ENCODE assay signal across 8 mouse cellular contexts in genomic region chr10:127041274-127041766, GRCm38 (mm10). TPM values are rescaled to one million over a fixed set of nuclear protein-coding genes. Genes with fewer than 3 reads are reported as not detected.
DNase-seq lines count a peak whose midpoint lies in the region; ATAC-seq and TF ChIP-seq lines count a peak whose summit lies in the region.

TSS of gene Mettl1 (plus strand) at chr10:127041414.
TSS of gene Eef1akmt3 (minus strand) at chr10:127041513.

- peaks cover 10% of the 10 kb centered on the region; the same call in 1 of the 2 replicates for H3K27me3 ChIP-seq in thymus, adult 2 months (ENCODE audit: control insufficient read depth, insufficient read depth, low read length)
- H3K27me3 ChIP-seq in forebrain, embryonic 14.5 days (replicated peaks; ENCODE audit: control insufficient read depth, insufficient read depth, low read length) = no peaks in the 10 kb centered on the region
- H3K27me3 ChIP-seq in intestine, embryonic 15.5 days (replicated peaks) = 0 out of 2 replicates have a peak, but pooled peaks cover 3% of the 10 kb centered on the region
- H3K27me3 ChIP-seq in lung, postnatal 0 days (replicated peaks; ENCODE audit: insufficient read depth, low read length) = no peaks in the 10 kb centered on the region
- H3K27me3 ChIP-seq in stomach, embryonic 14.5 days (ENCODE audit: control insufficient read depth, insufficient read depth, low read length) = no peaks in the 10 kb centered on the region

- H3K4me3 ChIP-seq in thymus, adult 2 months (ENCODE audit: control insufficient read depth, insufficient read depth, low read length) = peak within 1 kb of the TSS; percentile 69
- H3K4me3 ChIP-seq in forebrain, embryonic 14.5 days (ENCODE audit: low read depth, low read length) = peak within 1 kb of the TSS; percentile 70
- H3K4me3 ChIP-seq in intestine, embryonic 15.5 days (replicated peaks) = peak within 1 kb of the TSS; percentile 85
- H3K4me3 ChIP-seq in lung, postnatal 0 days (ENCODE audit: low read depth, low read length) = peak within 1 kb of the TSS; percentile 69
- H3K4me3 ChIP-seq in stomach, embryonic 14.5 days (ENCODE audit: low read depth, low read length) = peak within 1 kb of the TSS; percentile 72

- H3K9me3 ChIP-seq in forebrain, embryonic 14.5 days (replicated peaks; ENCODE audit: control insufficient read depth, low read length) = no peaks in the 10 kb centered on the region
- H3K9me3 ChIP-seq in intestine, embryonic 15.5 days = no peaks in the 10 kb centered on the region
- no peaks in the 10 kb centered on the region for H3K9me3 ChIP-seq in lung, postnatal 0 days (ENCODE audit: low read length)
- H3K9me3 ChIP-seq in stomach, embryonic 14.5 days (ENCODE audit: control insufficient read depth, low read depth, low read length) = no peaks in the 10 kb centered on the region

- TF ChIP-seq CTCF in thymus, adult 2 months (IDR thresholded peaks at IDR 0.05; ENCODE audit: borderline replicate concordance, control insufficient read depth, extremely low read depth, insufficient read depth, low read length, poor library complexity) = peak; percentile 3; the same call in 1 of the 2 replicates
- no peak for TF ChIP-seq CTCF in lung, postnatal 0 days (IDR thresholded peaks at IDR 0.05)

- ATAC-seq in cerebellum, adult (ENCODE audit: insufficient number of reproducible peaks, low FRiP score, low TSS enrichment) = peak; percentile 43; the same call in 1 of the 2 replicates
- peak; percentile 80 for ATAC-seq in forebrain, embryonic 14.5 days
- peak; percentile 78 for ATAC-seq in intestine, embryonic 15.5 days
- peak; percentile 49 for ATAC-seq in lung, postnatal 0 days
- ATAC-seq in stomach, embryonic 14.5 days (ENCODE audit: insufficient number of reproducible peaks, insufficient read depth, low FRiP score, low read depth) = peak; percentile 60; the same call in 1 of the 2 replicates

- 0 out of 2 replicates have a peak, but pooled peaks have one; percentile 22 for TF ChIP-seq POLR2A in thymus, adult 2 months (IDR thresholded peaks at IDR 0.05; ENCODE audit: control insufficient read depth, extremely low read depth, insufficient read depth, low read length, poor library complexity)

- H3K4me1 ChIP-seq in thymus, adult 2 months (replicated peaks; ENCODE audit: control insufficient read depth, insufficient read depth, low read length) = peaks cover 13% of the 10 kb centered on the region
- H3K4me1 ChIP-seq in forebrain, embryonic 14.5 days (ENCODE audit: control insufficient read depth, insufficient read depth, low read length) = peaks cover 3% of the 10 kb centered on the region; the same call in 1 of the 2 replicates
- H3K4me1 ChIP-seq in intestine, embryonic 15.5 days (replicated peaks) = peaks cover 11% of the 10 kb centered on the region
- peaks cover 3% of the 10 kb centered on the region; the same call in 1 of the 2 replicates for H3K4me1 ChIP-seq in lung, postnatal 0 days (ENCODE audit: insufficient read depth, low read depth, low read length)
- H3K4me1 ChIP-seq in stomach, embryonic 14.5 days (ENCODE audit: control insufficient read depth, insufficient read depth, low read length) = peaks cover 5% of the 10 kb centered on the region

- H3K36me3 ChIP-seq in thymus, adult 2 months (ENCODE audit: control insufficient read depth, insufficient read depth, low read length) = no peaks in the 10 kb centered on the region
- peaks cover 9% of the 10 kb centered on the region; the same call in 1 of the 2 replicates for H3K36me3 ChIP-seq in forebrain, embryonic 14.5 days (ENCODE audit: control insufficient read depth, insufficient read depth, low read length)
- H3K36me3 ChIP-seq in intestine, embryonic 15.5 days = 0 out of 2 replicates have a peak, but pooled peaks cover 2% of the 10 kb centered on the region
- H3K36me3 ChIP-seq in lung, postnatal 0 days (ENCODE audit: insufficient read depth, low read length) = no peaks in the 10 kb centered on the region
- H3K36me3 ChIP-seq in stomach, embryonic 14.5 days (ENCODE audit: control insufficient read depth, insufficient read depth, low read length) = peaks cover 2% of the 10 kb centered on the region; the same call in 1 of the 2 replicates

- 2% methylated on average over 28 of the region's 28 CpGs for WGBS in thymus, adult 2 months
- under 1% methylated on average over 28 of the region's 28 CpGs for WGBS in forebrain, embryonic 14.5 days
- 1% methylated on average over 28 of the region's 28 CpGs for WGBS in intestine, embryonic 15.5 days
- under 1% methylated on average over 28 of the region's 28 CpGs for WGBS in lung, postnatal 0 days
- WGBS in stomach, embryonic 14.5 days = under 1% methylated on average over 28 of the region's 28 CpGs

- H3K9ac ChIP-seq in forebrain, embryonic 14.5 days (ENCODE audit: low read length) = peak within 1 kb of the TSS; percentile 71
- H3K9ac ChIP-seq in intestine, embryonic 15.5 days = peak within 1 kb of the TSS; percentile 69
- peak within 1 kb of the TSS; percentile 46 for H3K9ac ChIP-seq in lung, postnatal 0 days (replicated peaks; ENCODE audit: low read depth)
- H3K9ac ChIP-seq in stomach, embryonic 14.5 days (replicated peaks; ENCODE audit: low read depth, low read length) = peak within 1 kb of the TSS; percentile 60

- no peak within 1 kb of the TSS for H3K27ac ChIP-seq in thymus, adult 2 months (ENCODE audit: control insufficient read depth, insufficient read depth, low read length)
- no peak within 1 kb of the TSS for H3K27ac ChIP-seq in forebrain, embryonic 14.5 days (ENCODE audit: low read depth, low read length)
- peak within 1 kb of the TSS; percentile 71 for H3K27ac ChIP-seq in intestine, embryonic 15.5 days
- 0 out of 2 replicates have a peak within 1 kb of the TSS, but pooled peaks have one; percentile 4 for H3K27ac ChIP-seq in lung, postnatal 0 days (ENCODE audit: low read length)
- peak within 1 kb of the TSS; percentile 52 for H3K27ac ChIP-seq in stomach, embryonic 14.5 days (ENCODE audit: low read length)

- H3K4me2 ChIP-seq in forebrain, embryonic 14.5 days (ENCODE audit: low read length) = peak within 1 kb of the TSS; percentile 96
- H3K4me2 ChIP-seq in intestine, embryonic 15.5 days (replicated peaks) = peak within 1 kb of the TSS; percentile 97
- H3K4me2 ChIP-seq in lung, postnatal 0 days (replicated peaks; ENCODE audit: low read depth, low read length) = peak within 1 kb of the TSS; percentile 97
- H3K4me2 ChIP-seq in stomach, embryonic 14.5 days (replicated peaks; ENCODE audit: low read depth, low read length) = peak within 1 kb of the TSS; percentile 99

- TF ChIP-seq EP300 in lung, postnatal 0 days (IDR thresholded peaks at IDR 0.05) = no peak

- no peak for DNase-seq in cerebellum, adult 8-10 months
- DNase-seq in thymus, adult 2 months = peak; percentile 19
- no peak for DNase-seq in thymus, postnatal 0 days (ENCODE audit: low spot score)
- peak; percentile 36 for DNase-seq in forebrain, embryonic 14.5 days (ENCODE audit: low spot score)
- DNase-seq in lung, postnatal 0 days (ENCODE audit: low spot score) = peak; percentile 33

RNA-seq across cellular contexts. Expression of gene Mettl1, which starts in this region (rescaled TPM):
- polyA plus RNA-seq in thymus, adult 2 months (2012; rRNA removed) = 13.7 and 15.7 TPM in 2 replicates
- polyA plus RNA-seq in thymus, postnatal 0 days (2015; fragmentation: Nextera tagmentation; extraction: Ambion mirVana) = 24.7 and 25.5 TPM in 2 replicates
- polyA plus RNA-seq in forebrain, embryonic 14.5 days (2014; fragmentation: Nextera tagmentation; extraction: Ambion mirVana) = 21.4 and 22.3 TPM in 2 replicates
- polyA plus RNA-seq in intestine, embryonic 15.5 days (2015; fragmentation: Nextera tagmentation; extraction: Ambion mirVana) = 48.9 and 55.1 TPM in 2 replicates
- 12.9 and 13.6 TPM in 2 replicates for polyA plus RNA-seq in lung, postnatal 0 days (2015; fragmentation: Nextera tagmentation; extraction: Ambion mirVana)
- 65.5 and 70.6 TPM in 2 replicates for polyA plus RNA-seq in stomach, embryonic 14.5 days (2014; fragmentation: Nextera tagmentation; extraction: Ambion mirVana)

RNA-seq across cellular contexts. Expression of gene Eef1akmt3, which starts in this region (rescaled TPM):
- polyA plus RNA-seq in thymus, adult 2 months (2012; rRNA removed) = 0.08 and 0.13 TPM in 2 replicates
- 0.08 TPM in 1 of 2 replicates, not detected in the other for polyA plus RNA-seq in thymus, postnatal 0 days (2015; fragmentation: Nextera tagmentation; extraction: Ambion mirVana)
- polyA plus RNA-seq in forebrain, embryonic 14.5 days (2014; fragmentation: Nextera tagmentation; extraction: Ambion mirVana) = 0.06 TPM in 1 of 2 replicates, not detected in the other
- polyA plus RNA-seq in intestine, embryonic 15.5 days (2015; fragmentation: Nextera tagmentation; extraction: Ambion mirVana) = 0.40 and 0.69 TPM in 2 replicates
- polyA plus RNA-seq in lung, postnatal 0 days (2015; fragmentation: Nextera tagmentation; extraction: Ambion mirVana) = 0.27 and 0.30 TPM in 2 replicates
- 0.80 and 1.1 TPM in 2 replicates for polyA plus RNA-seq in stomach, embryonic 14.5 days (2014; fragmentation: Nextera tagmentation; extraction: Ambion mirVana)

Comparison
In these comparisons a context has a peak if more than half of its experiments do, and no peak if none do; other contexts are left out.
1. DNase-seq: peak in thymus, adult 2 months (single experiment), forebrain, embryonic 14.5 days (single experiment) and lung, postnatal 0 days (single experiment); none in cerebellum, adult 8-10 months (single experiment) and thymus, postnatal 0 days (single experiment).
2. H3K27ac ChIP-seq: peak in intestine, embryonic 15.5 days (single experiment), lung, postnatal 0 days (single experiment) and stomach, embryonic 14.5 days (single experiment); none in thymus, adult 2 months (single experiment) and forebrain, embryonic 14.5 days (single experiment).
3. Peak in every context shown above with its lines, with median percentiles within 50 percentile points of each other: ATAC-seq, H3K4me3 ChIP-seq, H3K4me2 ChIP-seq and H3K9ac ChIP-seq.